Mouse (Mus musculus): ENCODE results near the gene Pdhx.

Pdhx gene

DNA sequence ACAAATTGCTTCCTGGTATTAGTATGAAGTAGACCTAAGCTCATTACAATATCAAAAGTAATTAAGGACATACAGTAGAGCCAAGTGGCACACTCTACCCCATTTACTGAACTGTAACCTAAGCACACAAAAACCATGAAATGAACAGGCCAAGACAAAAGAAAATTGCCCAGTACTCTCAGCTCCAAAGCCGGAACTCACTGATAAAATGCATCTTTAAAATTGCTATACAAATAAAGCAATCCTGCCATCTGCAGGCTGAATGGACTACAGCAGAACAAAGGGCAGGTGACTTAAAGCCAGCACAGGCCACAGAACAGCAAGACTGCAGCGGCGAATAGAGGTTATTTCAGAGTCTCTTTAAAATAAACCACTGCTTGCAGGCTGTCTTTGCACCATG lies 10.4 kb downstream of the Pdhx start:
- DNase-seq (ENCODE audit: low read depth, low spot score), result peak; percentile 48

DNA sequence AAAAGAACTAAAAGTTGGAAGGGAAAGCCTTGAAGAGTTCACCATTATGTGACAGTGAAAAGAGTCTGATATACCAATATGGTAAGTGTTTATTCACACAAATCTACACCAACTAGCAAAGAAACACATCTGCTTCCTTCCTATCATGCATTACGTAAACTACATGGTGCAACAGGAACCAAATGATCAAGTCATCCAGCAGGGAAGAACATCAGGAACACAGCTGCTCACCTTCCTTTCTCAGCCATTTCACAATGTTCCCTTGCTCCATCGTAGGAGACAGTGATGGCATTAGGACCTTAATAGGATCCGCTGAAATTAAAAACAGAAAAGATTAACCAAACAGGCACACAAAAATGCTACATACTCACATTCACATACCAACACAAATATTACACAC lies 15.0 kb downstream of the Pdhx start:
- no peak for DNase-seq (ENCODE audit: low read depth, low spot score)

DNA sequence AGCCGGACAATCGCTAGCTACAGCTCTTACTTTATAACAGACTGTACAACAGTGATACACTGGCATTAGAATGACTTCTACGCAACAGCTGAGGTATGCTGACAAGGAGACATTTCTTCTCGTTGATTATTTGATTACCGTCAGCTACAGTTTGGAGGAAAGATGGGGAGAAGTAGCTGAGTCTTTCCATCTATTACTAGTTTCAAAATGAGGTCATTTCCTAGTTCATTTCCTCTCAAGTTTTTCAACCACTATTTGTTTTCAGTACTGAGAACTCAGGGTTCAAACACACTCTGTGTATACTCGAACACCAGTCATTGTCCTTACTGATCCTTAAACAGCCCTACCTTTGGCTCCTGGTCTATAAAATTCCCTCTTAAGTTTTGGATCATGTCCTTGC lies 17.5 kb downstream of the Pdhx start:
- no peak for DNase-seq (ENCODE audit: low read depth, low spot score)

DNA sequence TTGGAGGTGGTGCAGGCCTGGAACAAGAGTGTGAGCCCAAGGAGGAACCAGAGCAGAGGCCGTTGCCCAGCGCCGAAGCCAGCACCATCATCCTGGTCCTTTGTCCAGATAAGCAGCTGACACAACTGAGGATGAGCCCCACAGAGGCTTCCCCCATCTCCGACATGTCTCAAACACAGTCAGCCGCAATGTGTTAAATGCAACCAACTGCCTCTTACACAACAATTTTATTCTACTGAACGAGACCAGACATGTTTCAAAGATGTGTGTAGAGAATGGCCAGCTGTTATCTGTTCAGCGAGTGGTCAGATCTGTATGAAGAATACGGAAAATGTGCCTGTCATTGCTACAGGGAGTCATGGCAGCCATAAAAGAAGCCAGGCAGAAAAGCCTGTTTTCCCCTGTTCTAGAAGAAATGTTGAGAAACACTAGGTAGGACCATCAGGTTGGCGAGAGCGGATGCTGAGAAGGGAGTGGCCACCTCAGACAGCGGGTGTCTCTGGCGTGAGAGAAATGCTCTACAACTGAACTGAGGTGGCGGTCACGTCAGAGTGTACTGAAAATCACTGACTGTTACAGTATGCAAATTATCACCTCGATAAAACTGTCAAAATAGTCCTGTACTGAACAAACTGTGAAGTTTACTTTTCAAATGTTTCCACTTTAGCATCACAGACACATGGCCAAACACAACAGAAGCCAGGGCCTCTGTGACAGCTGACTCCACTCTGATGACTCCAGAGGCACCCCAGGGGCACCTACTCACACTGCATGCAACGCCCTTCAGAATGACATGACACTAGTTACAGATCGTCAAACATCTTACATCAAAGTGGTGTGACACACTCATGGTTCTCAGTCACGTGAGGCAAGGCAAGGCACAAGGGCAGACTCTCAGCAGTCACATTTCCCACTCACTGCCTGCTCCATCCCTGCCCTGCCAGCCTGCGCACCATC lies 21.1 kb downstream of the Pdhx start:
- DNase-seq (ENCODE audit: low read depth, low spot score), result no peak

DNA sequence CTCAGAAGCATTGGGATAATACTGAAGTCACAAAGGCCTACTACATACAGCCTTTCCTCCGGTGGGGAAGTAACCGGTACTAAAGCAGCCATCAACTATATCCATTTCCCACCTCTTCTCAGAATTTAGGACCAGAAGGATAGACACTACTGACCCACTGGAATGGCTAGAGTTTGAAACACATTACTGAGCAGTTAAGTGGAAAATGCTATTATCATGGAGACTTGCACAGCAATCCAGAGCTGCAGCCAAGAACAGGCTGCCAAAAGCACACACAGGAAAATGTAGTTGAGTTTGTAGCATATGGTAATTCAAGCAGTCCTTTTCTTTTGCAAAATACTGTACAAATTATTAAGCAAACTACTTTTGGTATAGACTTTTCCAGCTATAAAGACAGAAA lies 28.0 kb downstream of the Pdhx start:
- DNase-seq (ENCODE audit: low read depth, low spot score), result no peak

DNA sequence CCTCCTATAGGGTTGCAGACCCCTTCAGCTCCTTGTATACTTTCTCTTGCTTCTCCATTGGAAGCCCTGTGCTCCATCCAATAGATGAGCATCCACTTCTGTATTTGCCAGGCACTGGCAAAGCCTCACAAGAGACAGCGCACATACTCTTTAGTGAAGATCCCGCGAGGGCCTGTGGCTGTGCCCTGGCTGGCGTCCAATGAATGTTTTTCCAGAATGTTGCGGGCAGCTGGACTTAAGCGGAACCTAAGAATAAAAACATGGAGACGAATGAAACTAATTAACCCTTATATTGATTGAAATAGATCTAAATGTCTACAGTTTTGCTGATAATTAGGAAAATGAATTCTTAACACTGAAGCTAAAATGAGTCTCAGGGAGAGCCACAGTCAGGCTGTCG lies 32.4 kb downstream of the Pdhx start:
- no peak for DNase-seq (ENCODE audit: low read depth, low spot score)

DNA sequence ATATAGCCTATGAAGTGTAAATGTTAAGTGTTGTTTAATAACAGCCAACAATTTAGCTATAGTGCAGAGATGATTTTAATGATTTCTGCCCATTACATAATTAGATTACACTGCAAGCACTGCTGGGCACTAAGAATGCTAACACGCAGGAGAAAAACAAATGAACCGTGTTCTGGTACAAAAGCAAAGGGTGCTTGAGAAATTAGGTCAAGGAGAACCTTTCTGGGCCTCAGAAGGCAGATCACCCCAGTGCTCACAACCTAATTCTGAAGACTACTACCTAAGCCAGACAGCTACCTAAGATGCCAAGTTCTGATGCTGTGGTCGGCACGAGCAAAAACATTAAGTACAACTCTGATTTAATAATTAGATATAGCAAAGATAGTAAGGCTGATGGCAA lies 35.5 kb downstream of the Pdhx start:
- no peak for DNase-seq (ENCODE audit: low read depth, low spot score)

DNA sequence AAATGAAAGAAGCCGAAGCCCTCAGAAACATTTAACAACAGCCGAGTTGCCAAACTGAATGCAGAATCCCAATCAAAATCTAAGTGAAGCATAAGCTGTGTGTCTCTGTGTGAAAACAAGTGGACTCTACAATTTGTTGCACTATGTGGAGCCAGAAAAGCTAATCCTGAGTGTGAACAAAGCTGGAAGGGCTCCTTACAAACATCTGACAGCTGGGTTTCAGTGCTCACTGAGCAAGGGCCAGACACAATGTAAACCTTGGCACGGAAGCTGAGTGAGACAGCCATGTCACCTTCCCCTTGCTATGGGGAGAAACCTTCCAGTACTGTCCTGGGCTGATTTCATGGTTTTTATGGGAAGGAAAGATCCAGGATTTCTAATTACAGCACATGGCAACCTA lies 50.6 kb downstream of the Pdhx start:
- DNase-seq (ENCODE audit: low read depth, low spot score), result no peak

DNA sequence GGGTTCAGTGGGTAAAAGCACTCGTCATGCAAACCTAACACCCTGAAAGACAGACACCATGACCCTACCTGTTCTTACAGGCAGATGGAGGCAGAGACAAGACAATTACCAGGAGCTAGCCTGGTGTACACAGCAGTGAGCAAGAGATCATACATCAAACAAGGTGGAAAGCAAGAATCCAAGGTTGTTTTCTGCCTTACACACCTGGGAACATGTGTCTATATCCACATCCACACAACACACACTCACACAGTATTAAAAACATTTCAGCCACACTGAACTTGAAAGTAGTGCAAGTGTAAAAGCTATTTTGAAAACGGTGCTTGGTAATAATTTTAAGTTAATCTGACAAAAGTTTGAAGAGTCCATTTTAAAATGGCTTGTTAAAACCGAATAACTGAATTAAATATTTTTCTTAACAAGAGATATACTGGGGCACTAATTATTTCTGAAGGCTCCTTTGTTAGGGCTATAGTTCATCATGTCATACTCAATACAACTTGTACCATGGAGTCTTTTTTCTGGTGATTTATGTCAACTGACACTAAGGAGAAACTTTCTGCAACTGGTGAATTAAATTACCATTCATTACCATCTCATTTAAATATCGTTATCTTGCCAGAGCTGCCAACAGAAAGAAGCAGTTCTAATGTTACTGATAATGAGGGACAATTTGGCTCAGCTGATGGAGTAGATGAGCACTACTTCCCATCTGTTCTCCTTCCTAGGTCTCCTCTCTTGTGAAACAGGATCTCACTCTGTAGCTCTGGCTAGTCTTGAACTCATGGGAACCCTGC lies 52.9 kb downstream of the Pdhx start:
- peak; percentile 57 for DNase-seq (ENCODE audit: low read depth, low spot score)

DNA sequence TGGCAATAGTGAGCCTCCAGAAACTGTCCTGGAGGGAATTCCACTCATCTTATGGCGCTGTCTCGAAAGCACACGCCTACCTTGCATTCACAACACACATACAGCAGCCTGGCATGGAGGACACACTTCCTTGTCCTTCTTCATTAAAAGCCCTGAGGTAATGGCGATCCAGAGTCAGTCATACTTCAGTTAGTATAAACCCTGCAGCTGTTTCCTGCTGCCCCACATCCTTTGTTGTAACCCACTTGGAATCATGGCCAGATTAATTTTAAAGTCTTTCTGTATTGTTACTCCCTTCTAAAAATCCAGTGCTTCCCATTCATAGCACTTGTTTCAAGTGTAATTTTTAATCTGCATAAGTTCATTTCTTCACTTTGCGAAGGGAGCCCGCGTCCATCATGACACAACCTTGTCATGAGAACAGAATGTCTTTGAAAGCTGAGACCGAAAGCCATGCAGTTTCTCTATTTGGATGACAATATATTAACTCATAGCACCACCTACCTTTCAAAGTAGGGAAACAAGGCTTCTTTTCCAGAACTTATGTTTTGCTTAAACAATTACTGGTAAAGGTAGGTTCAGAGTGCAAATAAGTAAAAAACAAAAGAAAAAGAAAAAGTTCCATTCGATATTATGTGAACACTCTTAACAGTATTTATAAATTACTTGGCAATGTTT lies 54.4 kb downstream of the Pdhx start:
- peak; percentile 21 for DNase-seq (ENCODE audit: low read depth, low spot score)

DNA sequence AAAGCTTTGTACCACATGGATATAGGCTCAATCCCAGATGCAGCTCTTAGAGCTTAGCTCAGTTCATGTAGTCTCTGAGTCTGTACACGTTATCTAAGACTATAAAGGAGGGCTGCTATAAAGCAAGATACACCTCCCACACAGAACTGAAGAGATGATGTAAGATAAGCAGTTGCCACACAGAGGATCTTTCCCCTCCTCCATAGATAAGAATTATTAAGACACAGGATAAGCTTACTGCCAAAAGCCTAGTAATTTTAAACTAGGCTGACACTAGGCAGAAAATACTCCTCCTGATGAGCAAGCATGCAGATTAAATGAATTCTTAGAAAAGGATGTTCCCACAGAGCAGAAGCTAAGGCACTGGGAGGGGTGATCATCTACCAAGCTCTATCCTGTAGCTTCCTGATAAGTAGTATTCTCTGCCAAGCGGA lies 55.9 kb downstream of the Pdhx start:
- DNase-seq (ENCODE audit: low read depth, low spot score), result no peak

DNA sequence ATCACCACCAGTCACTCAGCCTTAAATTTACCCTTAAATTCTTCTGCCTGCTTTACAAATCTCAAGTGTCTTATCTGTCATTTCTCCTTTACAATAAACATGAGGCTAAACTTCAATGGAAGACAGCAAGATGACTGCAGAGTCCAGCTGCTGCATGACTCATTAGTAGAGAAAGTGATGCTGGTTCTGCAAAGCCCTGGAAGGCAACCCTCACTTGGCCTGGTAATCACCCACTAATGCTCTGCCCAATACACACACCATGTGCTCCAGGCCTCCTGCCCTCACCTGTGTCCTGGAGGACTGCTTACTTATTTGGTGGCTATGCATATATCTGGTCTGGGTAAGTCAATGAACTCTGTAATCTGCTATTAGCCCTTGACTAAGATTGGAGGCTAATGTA lies 57.2 kb downstream of the Pdhx start:
- DNase-seq (ENCODE audit: low read depth, low spot score), result no peak

DNA sequence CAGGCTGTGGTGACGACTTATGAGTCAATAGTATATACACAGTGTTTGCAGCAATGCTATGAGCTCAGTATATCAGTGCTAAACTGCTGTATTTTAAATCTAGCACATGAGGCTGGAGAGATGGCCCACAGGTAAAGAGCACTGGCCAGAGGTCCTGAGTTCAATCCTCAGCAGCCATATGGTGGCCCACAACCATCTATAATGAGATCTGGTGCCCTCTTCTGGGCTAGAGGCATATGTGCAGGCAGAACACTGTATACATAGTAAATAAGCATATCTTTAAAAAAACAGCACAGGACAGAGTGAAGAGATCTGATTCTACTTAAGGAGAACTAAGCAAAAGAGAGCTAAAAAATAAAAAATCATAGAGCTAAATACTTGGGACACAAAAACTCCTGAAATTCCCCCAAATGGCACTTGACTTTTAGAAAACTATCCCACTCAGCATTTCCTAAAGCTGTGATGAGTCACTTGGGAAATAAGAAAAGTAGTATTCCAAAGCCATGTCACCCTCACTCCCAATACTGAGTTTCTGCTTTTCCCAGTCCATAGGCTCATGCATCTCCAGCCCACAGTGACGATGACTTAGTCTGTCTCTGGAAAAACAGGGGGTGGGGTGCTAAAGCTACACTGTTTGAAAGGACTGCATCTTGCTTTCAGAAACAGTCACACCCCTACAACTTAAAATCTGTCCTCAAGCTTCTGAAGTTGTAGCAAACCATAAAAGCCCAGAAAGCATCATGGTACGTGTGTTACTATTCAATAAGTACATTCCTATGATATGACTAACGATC lies 60.3 kb downstream of the Pdhx start:
- DNase-seq (ENCODE audit: low read depth, low spot score), result no peak

DNA sequence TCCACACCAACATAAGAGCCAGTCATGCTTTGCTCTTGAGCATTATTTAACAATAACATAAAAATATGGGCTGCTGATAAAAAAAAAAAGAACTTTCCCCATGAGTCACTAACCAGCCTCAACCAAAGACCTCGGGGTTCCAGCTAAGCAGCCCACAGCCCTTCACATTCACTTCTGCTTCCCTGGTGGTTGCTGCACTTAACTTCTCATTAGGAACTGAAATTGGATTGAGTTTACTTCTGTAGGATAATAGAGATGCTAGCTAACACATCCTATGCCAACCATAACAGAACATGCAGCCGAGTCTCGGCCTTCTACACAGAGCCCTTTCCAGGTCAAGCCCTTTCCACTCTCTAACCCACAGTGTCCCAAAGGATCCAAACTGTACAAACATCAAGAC lies 65.1 kb downstream of the Pdhx start:
- DNase-seq (ENCODE audit: low read depth, low spot score), result no peak

DNA sequence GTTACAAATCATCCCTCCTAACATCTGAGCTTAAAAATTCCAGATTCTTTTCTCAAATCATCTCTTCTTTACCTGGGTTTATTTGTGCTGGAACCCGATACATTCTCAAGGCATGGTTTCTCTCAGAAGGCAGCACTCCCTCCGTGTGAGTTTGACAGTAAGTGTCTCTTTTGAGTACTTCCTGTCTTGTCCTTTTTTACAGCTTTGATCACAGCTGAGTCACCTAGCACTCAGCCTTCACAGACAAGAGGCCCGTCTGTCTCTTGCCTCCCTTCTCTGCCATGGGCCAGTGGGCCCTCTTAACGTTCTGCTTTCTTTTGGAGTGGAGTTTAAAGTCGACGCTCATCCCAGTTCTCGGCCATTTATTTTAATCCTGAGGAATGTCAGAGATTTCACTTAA lies 68.7 kb downstream of the Pdhx start:
- no peak for DNase-seq (ENCODE audit: low read depth, low spot score)

DNA sequence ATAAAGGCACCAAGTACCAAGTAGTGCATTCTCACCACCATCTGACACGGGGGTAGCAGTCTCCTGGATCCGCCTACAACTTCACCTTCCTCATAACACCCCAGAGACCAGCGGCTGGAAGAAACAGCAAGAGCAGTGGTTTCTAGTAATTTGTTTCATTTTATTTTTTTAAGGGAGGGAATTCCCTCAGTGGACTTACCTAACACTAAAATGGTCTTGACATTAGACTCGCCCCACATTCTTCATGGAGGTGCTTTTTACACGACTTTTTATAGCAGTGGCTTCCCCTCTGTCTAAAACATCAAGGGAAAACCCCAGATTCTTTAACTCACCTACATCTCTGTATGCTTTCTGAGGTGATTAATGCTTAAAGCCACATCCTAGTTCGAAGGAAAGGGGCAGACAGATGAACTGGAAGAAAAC lies 74.1 kb downstream of the Pdhx start:
- DNase-seq (ENCODE audit: low read depth, low spot score), result no peak

DNA sequence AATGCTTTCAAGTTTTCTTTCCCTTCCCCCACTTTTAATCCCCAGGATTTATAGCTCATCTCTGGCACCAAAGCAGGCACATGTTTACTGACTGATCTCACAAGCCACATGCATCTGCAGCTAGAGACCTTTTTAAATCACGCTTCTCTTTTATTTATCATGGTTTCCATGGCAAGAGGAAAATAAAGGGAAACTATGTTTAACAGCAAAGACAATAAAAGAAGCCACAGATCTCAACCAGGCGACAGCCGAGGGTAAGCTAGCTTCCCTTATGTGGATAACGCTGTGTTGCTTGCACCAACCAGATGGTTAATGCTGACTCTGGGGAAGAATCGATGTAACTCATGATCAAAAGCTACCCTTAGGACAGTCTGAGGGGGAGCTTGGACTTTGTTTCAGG lies 75.0 kb downstream of the Pdhx start:
- peak; percentile 54 for DNase-seq (ENCODE audit: low read depth, low spot score)

DNA sequence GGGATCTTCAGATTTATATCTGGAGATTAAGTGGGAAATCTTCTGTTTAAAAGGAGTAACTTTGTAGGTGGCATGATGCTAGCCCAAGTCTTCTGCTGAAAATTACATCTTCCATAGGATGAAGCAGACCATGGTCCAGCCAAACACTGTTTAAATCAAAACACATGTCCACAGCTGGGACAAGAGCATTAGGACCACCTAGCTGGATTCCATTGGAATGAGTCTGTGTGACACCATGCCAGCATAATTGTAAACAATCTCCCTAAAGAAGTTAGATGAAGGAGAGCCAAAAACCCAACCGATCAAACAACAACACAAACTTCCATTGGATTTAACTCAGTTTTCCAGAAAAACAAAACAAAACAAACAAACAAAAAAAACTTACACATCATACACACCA lies 75.4 kb downstream of the Pdhx start:
- no peak for DNase-seq (ENCODE audit: low read depth, low spot score)

DNA sequence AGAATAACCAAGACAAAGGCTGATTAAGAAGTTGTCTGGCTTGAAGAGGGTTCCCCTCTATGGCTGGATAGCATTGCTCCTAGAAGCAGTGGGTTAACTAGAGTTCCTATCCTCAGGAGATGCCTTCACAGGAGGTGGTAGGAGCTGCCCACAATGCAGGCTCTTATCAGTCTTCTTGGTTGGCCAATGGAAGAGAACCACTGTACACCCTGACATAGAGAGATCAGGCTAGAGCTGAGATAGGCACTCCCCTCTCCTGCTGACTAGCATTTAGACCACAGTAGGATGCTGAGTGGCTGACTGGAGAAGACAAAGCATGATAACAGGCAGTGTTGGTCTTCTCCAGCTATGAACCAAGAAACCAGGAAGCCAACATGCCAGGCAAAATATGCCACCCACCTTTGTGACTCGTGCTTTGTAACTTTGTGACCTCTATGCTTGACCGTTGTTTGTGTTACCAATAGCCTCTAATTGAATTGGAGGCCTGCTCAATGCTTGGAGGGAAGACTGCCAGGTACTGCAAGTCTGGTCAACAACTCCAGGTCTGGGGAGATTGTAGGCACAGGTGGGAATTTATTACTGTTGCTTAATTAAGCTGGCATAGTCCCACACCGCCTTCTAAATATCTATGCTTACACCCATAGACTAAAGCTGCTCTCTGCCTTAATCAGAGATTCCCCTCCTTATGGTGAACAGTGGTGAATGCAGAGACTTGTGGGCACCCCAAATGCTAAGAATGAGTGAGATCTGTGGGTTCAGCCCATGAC lies 79.3 kb downstream of the Pdhx start:
- DNase-seq (ENCODE audit: low read depth, low spot score), result no peak

DNA sequence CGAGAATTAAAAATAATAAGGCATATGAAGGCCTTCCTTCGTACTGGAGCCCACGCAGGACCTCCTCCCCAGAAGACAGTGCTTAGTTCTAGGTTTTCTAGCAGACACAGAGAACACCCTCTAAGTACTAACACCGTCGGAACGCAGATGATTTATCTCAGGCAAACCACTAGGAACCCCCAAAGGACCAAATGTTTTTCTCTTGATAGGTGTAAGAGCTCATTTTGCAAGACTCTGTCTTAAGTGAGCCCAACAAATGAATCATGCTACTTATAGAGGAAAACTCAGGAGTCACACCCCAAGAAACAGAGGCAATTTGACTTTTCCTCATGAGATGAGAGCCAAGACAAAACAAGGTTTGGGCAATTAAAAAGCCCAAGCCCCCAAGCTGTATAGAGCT lies 80.9 kb downstream of the Pdhx start:
- no peak for DNase-seq (ENCODE audit: low read depth, low spot score)

DNA sequence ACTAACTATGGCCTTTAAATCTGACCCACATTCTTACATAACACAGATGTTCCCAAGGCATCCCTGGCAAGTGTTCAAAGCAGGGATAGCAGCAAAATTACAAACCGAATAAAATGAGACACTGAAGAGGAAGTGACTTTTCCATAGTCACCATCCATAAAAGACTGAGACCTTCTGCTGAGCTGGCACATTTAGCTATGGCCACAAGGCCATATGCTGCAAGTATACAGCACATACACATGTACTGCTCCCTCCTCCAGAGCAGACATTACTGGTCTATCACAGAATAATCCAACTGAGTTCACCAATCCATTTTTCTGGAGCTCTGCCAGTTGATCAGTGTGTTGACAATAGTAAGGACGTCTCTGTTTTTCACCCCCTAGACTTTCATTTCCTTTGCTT lies 83.0 kb downstream of the Pdhx start:
- DNase-seq (ENCODE audit: low read depth, low spot score), result no peak

All from mesoderm, embryonic 11.5 days (tissue).